Mouse (Mus musculus): ENCODE results near the gene Gypa. TPM values are rescaled to one million over a fixed set of nuclear protein-coding genes. Genes with fewer than 3 reads are reported as not detected.
A peak's percentile ranks its signal among the peaks of the same experiment; 100 is the strongest.

Gene Gypa
- under 1 TPM in 1 of 2 experiments, not detected in 1; 0.19 TPM for total RNA-seq (2021)
- long read RNA-seq, experiment 1, result 0 reads
- long read RNA-seq, experiment 2, result 0 reads

DNA sequence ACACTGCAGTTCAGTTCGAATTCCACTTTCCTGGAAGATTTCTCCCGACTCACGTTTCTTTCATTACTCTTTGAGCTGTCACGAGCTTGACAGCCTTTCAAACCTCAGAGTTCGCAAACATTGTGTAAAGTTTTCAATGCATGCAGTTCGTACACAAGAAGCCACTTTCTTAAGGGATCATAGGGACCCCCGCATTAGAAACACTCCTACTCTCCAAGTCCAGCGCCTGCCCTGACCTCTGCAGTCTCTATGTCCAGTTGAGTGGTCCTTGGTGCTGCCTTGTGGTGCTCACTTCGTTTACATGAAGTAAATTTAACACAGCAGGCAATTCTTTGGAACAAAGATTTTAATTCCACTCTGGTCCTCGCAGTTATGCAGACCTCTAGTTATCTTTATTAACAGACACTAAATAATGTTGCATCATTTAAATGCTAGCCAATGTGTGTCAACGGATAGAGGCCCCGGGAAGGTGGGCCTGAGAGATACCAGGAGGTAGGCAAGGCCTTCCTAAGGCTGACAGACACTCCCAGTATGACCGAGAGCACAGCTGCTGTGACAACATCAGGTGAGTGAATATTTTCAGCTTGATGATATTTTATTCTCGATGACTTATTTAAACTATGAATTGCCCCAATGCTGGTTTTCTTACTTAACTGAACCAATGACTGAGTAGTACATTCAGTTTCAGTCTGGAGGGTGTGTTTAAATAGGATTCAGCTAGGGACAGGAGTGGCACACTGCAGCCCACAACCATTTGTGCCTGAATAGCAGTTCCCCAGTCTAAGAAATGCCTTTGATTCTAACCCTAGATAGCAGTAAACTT is at the start of gene Gypa:
TSS of gene Gypa (plus strand) at position 259 of the 823 bp plus-strand sequence.
- DNase-seq (ENCODE audit: low spot score in 2 of 2), result no peak

DNA sequence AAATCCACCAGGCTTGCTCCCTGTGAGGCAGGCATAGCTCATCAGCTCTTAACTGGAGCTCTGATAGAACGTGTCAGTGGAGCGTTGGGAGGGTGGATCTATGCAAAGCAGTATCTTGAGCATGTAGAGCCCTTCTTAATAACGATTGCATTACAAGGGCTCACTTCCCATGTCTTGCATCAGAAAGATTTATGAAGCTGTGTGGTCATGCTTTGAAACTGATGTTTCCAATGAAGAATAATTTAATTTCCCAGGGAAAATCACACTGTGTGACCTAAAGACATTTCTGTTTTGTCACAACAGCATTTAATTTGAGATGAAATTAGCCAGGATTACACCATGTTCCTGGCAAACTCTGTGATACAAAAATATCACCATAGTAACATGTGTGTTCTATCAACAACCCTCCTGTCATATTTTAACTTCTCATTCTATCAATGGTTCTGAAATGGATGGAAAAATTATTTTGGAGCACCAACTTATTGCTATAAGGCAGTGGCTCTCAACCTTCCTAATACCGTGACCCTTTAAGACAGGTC is 49.0 kb upstream of the Gypa start:
- DNase-seq (ENCODE audit: low spot score in 2 of 2), result no peak

DNA sequence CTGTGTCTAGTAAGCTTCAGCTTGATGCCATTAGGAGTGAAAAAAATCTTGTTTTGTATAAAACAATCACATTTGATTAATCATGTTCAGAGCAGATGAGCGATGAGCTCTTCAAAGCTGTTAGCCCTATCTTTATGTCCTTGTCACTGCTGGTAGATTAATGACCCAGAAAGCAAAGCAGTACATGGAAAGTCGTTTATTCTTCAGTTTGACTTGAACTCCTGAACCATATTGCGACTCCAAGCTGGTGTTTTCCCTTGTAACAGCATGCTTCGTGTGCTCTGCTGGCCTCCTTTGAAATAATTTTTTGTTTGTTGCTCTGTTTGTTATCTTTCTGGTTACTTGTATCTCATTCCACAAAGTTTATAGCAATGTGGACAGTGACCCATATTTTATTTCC is 46.4 kb upstream of the Gypa start:
- no peak for DNase-seq (ENCODE audit: low spot score in 2 of 2)

DNA sequence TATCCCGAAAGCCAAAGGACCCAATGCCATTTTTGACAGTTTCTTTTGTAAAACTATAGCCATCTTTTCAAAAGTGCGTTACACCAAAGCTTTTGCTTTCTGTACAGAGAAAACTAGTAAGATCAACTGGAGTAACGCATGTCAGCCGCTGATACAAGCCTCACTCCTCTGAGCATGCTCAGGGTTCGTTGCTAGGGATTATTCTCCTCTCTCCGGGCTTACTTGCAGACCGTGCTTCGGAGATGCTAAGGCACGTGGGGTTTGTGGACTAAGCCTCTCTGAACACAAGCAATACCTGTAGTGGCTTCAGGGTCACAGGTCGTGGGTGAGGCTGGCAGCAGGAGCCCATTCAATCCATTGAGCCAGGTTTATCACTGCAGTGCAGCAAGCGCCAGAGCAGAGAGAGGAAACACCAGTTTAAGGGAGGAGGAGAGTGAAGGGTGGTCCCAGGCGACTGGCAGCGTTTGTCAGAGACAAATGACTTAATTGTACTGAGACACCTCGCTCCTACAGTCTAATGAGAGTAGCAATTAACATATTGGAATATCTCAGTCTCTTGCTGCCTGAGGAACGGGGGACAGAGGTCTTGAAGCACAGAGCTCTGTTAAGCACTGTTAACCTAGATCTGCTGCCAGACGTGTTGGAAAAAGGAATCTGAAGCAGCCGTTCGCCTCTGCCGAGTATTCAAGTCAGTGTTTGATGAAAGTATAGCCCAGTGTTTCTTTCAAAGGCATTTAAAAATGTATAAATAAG is 41.5 kb upstream of the Gypa start:
- no peak for DNase-seq (ENCODE audit: low spot score in 2 of 2)

DNA sequence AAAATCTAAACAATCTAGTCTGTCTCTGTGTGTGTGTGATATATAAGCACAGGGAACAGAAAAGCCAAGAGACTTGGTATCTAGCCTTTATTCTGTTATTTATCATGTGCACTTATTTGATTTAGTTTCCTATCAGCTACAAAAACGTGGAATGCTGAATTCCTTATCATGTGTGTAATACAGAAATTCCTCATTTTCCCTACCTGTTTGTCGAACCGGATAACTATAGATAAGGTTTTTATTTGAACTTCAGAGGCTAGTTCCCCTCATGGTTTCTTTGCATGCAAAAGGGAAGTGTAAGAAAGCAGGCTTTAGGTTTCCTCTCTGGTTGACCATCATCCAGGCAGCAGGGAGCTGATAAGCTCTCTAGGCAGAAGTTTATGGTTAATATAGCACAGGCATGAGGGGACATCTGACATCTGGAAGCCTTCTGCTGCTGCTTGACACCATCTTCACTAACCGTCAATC is 30.1 kb upstream of the Gypa start:
- DNase-seq (ENCODE audit: low spot score in 2 of 2), result no peak

DNA sequence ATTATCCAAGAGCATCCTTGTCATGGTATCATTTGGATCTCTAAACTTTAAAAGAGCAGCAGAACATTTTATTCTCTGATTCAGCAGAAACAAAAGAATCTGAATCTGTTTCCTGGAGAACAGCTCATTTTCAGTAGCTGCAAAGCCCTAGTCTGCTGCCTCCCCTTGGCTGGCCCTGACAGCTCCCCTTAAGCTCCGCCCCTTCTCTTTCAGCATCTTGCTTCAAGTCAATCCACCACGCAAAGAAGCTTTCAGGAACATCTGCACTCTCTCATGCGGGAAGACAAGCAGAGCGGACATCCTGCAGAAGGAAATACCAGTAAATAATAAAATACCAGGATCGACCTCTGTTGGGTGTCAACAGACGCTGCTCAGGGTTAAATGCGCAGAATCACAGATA is 18.6 kb upstream of the Gypa start:
- no peak for DNase-seq (ENCODE audit: low spot score in 2 of 2)

DNA sequence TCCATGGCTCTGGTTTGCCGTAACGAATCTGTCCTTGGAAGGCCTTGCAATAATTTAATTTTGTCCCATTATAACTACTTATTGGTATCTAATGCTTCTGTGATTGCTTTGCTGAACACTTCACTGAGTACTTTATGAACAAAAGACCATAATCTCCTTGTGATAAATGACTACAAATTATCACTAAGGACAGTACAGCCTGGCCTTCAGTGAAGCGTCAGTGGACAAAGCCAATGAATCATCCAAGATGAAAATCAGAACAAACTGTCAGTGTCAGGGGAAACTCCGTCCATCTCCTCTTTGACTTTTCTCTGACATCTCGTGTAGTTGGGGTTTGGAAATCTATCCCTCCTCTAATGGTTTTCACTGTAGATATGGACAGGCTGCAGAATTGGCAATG is 15.4 kb upstream of the Gypa start:
- DNase-seq (ENCODE audit: low spot score in 2 of 2), result no peak

DNA sequence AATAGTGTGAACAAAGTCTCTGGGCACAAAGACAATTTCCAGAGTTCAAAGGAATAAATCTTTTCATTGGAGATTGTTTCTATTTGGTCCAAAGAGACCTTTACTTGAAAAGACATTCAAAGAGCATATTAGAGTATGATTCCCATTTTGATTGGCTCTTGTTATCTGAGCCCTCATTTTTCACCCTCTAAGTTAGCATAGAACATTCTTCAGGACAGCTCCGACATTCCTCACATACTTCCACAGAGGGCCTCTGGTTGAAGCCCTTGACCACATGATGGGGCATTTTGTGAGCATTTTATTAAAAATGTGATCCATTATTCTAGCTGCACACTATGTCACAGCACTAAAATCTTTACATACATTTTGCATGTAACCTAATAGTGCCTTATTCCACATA is 14.5 kb upstream of the Gypa start:
- no peak for DNase-seq (ENCODE audit: low spot score in 2 of 2)

DNA sequence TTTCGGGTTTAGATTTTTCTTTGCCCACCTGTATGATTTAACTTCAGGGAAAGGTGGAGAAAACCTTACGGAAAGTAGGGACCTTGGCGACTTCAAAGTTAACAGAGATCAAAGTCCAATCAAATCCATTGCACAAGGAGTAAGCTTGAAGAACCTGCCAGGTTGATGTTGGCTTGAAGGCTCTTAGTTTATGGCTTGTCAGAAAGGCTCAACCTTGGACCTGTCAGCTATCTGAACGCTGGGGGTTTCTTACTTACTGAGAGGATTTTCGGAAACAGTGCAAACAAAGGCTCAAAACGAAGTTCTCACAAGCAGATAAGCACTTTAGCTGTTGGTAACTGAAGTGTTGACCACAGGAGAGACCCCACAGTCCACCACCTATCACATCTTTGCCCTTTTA is 11.4 kb upstream of the Gypa start:
- no peak for DNase-seq (ENCODE audit: low spot score in 2 of 2)

DNA sequence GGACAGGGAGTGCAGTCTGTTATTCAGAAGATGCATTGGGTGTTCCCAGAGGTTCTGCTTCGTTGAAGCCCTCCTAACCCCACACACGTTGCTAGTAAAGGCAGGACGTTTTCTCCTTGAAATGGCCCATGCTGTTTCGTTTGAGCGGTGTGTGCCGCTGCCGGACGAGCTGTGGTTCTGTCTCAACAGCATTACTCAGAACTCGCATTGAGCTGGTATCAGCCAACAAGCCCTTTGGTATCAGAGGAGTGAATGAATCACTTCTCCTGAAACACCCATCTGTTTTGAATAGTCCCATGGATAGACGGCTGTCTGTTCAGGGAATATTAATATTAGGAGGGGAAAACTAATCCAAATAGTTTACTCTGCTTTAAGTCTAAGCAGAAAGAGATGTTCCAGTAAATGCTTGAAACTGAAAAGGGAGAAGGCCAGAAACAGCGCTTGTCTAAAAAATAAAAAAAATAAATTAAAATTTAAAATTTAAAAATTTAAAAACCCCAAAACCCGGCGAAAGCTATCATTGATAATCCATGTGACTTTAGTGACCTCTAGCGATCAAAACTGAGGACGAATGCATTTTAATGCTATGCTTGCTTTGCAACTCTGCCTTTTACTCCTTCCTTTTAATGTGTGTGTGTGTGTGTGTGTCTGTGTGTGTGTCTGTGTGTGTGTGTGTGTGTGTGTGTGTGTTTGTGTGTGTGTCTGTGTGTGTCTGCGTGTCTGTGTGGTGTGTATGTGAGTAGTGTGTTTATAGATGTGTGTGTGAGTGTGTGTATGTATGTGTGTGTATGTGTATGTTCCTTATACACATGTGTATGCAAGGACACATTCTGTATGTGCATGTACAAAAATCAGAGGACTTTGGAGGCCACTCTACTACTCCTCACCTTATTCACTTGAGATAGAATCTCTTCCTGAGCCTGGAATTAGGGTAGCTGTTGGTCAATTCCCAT is 10.5 kb upstream of the Gypa start:
- peak in 1 of 2 experiments; percentile 27 for DNase-seq (ENCODE audit: low spot score in 2 of 2)

DNA sequence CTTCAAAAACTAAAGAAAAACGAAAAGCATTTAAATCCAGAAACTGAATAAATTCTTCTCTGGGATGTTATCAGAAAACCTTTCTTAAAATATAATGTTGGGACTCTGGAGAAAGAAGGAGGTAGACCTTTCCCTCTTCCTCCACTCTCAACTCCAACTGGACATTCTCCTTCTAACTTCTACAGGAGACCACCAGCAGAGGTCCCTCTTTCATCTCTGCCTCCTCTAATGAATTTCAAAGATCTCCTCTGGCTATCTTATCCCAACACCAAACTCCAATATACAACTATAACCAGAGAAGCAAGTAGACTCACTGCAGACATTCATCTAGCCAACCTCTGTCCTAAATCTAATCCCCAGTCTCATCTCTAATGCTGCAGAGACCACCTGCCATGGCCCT is 2.0 kb upstream of the Gypa start:
- DNase-seq (ENCODE audit: low spot score in 2 of 2), result no peak

DNA sequence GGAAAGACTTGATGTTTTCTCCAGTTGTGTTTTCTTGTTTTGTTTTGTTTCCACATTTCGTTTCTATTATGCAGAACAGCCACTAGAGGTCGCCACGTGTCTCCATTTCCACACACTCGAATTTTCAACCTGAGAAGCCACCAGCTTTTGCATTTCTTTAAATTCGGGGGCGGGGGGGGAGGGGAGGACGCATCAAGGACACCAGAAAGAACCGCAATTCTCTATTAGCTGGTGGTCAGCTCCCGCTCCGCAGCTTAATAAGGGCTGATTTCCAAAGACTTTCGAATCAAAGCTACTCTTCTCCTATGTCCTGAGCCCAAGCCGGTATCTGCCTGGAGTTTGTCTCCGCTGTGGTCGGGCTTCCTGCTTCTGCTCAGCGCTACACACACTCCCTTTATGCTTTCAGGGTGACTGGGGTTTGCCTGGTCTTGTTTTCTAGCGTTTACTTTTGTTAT is 567 bp upstream of the Gypa start:
- DNase-seq (ENCODE audit: low spot score in 2 of 2), result peak; percentile 51 to 55

DNA sequence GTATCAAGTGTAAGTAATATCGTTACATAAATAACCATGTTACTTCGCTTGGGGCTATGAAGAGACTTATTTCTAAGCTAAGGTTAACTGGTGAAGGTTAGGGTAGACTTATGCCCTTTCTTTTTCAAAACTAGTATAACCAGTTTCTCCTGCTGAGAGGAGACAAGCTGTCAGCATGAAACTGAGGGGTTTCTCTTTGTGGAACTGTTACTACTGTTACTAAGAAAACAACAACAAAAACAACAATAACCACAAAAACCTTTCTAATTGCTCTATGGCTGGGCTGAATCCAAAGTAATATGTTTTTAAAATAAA is 722 bp downstream of the Gypa start:
- DNase-seq (ENCODE audit: low spot score in 2 of 2), result no peak

DNA sequence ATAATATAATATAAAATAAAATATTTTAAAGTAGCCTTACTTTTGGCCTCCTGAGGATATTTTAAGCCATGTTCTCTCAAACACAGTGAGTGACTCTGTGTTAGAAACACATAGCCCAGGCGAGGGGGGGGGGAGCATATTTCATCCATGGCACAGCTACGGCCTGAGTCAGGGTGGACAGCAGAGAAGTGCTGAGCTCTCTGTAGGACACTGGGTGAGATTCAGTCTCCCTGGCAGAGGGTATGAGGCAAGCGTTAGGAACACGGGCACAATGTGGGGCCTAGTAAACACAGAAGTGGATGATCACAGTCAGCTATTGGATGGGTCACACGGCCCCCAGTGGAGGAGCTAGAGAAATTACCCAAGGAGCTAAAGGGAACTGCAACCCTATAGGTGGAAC is 1.2 kb downstream of the Gypa start:
- no peak for DNase-seq (ENCODE audit: low spot score in 2 of 2)

DNA sequence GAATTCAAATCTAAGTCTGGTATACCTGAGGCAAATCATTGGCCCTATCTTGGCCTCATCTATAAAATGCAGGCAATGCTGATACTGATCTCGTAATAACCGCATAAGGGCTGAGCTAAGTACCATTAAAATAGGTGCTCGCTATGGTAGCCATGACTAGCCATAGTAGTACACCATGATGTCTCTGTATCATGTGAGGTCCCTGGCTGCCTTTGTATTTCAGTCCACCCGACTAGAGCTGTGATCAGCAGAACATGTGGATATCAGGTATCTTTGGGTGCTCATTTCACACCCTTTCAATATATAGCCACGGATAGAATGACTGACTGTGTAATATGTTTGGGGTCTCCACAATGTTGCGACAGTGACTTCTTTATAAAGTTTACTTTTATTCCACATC is 1.9 kb downstream of the Gypa start:
- no peak for DNase-seq (ENCODE audit: low spot score in 2 of 2)

DNA sequence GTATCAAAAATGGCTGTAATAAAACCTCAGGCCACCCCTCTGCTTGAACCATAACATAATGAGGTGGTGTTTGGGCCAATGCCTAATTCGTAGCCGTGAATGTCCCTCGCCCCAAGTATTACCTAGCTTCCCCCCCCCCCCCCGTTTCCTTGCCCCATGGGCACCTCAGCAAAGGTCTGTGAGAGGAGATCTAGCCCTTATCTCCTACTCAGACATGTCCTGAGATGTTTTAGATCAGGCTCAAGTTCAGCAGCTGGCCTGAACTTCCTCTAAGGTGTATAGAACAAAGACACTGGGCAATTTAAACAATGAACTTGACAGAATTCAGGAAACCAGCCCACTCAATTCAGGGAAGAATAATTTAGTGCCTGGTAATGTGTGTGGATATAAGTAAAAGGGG is 3.7 kb downstream of the Gypa start:
- DNase-seq (ENCODE audit: low spot score in 2 of 2), result no peak

DNA sequence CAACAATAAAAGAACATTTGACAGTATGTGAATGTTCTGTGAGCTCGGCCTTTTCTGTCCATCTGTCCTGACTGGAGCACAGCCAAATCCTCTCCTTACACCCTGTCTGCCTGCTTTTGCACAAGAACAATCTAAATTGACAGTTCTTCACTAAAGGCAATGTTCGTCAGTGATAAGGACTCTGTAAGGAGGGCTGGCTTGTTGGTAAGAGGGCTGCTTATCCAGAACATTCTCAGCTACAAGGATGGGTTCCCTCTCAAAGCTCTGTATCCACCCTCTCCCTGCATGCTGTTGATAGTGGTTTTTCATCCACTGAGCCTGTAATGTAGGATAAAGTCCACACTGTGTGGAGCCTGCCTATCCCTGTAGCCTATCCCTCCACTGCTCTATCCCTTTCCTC is 6.7 kb downstream of the Gypa start:
- DNase-seq (ENCODE audit: low spot score in 2 of 2), result no peak

DNA sequence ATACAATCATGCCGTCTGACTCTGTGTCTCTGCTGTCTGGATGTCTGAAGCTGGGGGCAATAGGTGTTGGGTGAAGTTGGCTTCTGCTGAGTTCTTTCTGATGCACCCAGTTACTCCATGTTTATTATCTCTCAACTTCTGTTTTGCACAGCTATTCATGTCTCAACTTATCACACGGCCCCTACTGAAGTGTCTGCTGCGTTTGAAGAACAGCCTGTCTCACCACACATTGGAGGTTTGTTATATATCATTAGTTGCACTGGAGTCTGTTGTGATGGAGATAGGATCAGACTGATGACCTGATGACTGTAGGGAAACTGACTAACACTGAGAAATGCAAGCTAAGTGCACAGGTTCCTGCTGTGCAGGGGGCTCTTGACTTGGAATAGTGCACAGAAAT is 7.2 kb downstream of the Gypa start:
- DNase-seq (ENCODE audit: low spot score in 2 of 2), result no peak

DNA sequence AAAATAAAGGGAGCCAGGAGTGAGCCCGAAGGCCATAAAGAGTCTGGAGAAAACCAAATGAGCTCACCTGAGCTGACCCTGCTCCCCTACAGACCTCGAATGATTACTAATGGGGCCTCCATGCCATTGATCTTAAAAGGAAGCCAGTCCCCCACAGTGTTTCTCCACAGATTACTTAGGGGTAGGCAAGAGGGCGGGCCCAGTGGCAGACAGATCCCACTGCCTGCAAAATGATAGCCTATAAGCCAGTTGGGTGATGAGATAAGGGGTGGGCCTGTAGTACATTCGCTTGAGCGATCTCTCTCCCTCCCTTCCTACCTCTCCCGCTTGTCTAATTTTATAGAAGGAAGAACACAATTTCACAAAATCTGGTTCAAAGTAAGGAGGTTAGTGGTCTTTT is 7.7 kb downstream of the Gypa start:
- no peak for DNase-seq (ENCODE audit: low spot score in 2 of 2)

DNA sequence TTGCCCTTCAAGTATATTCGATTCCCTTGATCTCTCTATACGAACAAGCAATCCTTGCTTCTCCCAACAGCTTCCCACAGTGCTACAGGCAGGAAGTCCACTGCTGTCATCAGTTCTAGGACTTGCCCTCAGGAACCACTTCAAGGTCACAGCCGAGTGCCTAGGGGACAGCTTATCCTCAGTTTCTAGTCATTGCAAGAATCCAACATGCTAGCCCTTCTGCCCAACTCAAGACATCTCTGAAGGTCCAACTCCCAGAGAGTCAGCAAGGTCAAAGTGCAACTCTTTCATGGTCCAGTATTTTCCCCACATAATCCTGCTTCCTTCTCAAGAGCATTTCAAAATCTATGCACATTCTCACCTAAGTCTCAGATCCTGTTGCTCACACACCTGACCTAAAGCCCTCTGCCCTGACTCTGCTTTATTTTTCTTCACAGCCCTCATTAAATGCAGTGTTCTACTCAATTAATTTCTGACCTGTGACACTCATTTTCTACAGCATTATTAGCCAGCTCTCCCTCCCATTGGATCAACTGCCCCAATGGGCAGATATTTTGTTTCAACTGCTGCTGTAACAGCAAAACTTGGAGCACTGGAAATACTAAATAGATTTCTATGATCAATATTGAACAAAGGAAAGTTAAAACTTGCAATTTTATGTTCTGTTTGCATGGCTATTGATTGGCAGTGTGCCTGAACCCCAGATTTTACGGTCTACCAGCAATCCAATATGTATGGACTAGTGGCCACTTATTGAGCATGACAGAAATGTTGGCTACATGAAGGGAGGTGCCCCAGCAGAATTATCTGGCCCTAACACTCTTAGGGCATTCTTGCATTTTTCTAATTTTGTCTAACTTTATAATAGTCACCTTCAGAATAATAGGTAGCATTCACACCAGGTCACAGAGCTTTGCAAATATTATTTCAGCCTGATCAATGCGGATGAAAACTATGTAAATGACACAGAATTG is 33.1 kb downstream of the Gypa start:
- DNase-seq (ENCODE audit: low spot score in 2 of 2), result no peak
